Mouse (Mus musculus) thymus, postnatal 14 days (tissue): ENCODE data around the gene Rpl4.
"Not testable (repeated sequence)": the region's sequence is repeated elsewhere in the genome, so short reads cannot be mapped to it uniquely, and the experiment has no call there.

Experiments
- DNase-seq: peaks from one replicate; pipeline ENCODE4 v3.0.0; 2021

Rpl4 gene

DNA sequence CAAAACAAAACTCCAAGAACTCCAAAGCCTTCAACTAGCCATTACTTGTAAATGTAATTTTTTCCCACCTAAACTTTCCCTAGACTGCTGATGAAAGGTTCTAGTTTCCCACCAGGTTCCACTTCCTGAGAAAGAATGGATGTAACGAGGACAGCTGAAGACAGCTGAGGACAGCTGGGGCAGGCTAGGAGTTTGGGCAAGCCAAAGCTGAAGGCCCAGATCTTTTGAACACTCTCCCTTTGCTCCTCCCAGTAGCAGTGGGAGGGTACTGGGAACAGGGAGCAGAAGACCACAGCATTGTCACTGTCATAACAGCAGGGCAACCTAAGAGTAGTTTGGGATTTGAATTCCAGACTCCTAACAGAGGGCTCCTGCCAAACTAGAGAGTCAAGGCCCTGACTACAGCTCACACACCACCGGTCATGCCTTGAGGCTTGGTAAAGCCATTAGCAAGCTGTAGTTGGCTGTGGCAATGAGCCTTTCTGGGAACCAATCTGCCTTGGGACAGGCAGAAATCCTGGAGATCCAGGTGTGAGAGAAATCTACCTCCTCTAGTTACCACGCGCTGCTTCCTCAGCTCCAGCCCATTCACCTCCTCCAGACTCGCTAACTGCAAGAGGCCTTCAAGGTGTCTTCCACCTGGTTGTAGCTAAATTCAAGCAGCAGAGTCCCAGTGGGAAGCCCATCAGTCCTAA is 25.0 kb downstream of the Rpl4 start:
- no peak for DNase-seq

DNA sequence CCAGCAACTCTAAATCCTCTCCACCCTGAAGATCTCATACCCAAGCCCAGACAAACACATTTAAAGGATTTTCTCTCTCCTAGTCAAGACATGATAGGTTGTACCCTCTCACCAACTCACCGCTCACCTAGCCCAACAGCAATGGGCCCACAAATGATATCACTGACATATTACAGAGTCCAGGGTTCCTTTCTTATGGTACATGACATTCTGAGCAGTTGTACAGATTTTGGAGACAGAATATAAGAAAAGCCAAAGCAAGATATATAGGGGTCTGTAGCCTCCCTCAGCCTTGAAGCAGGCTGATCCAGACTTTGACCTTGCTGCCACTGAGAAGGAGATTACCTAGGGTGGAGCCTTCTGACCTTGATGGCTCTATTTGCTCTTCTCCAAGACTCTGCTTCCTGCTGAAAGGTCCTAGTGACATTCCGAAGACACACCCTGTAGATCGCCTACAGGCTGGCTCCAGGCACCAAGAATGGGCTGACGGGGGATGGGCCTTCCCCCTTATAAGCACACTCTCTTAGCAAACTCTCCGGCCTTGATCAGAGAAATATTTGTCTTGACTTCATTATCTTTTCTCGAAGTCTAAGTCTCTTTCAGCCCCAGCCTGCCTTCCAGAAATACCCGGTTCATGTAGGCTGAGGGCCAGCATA is 25.7 kb downstream of the Rpl4 start:
- DNase-seq: not testable (repeated sequence)

DNA sequence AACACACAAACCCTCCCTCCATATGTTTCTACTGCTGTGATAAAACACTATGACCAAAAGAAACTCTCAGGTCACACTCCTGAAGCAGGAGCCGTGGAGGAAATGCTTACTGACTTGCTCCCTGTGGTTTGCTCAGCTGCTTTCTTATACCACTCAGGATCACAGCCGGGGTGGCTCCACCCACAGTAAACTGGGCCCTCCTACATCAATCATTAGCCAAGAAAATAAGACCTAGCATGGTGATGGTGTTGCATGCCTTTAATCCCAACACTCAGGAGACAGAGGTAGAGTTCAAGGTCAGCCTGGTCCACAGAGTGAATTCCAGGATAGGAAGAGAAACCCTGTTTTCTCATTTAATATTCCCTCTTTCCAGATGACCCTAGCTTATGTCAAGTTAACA is 26.7 kb downstream of the Rpl4 start:
- DNase-seq: no peak

- DNase-seq: no peak
Measured at GRCm38 (mm10) chr9:64202331-64202730, 29.2 kb downstream of the Rpl4 start.

DNA sequence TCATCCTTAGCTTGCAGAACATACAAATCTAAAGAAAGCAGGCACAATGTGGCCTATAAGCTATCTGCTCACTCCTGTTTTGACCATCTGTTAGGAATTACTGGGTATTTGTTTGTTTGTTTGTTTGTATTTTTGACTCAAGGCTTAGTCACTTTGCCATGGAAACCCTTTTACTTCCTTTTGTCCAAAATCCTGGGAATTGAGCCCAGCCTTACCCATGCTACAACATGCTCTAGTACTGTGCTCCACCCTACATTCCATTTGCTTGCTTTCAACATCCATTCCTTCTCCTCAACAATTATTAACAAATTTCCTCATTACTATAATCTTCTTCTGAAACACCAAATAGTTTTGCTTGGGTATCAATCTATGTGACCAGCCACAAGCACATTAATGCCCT is 29.7 kb downstream of the Rpl4 start:
- DNase-seq: no peak

GRCm38 (mm10) chr9:64207509-64208084 is 34.4 kb downstream of the Rpl4 start:
- DNase-seq: no peak

- no peak for DNase-seq
Measured at GRCm38 (mm10) chr9:64214452-64214851, 41.3 kb downstream of the Rpl4 start.

DNA sequence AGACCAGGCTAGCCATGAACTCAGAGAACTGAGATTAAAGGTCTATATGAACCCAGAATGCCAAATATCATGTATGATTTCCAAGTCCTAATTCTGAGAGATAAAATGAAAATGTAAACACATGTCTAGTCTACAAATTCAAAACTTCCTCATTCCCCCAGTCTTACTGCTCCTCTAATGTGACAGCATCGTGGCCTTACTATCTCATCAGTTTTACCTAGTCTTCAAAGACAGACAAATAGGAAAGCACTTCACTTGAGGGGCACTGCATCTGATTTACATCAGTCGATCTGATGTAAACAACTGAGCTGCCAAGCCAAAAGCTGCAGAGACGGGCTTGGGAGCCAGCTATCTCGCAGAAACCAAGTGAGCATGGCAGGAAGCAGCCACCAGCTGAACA is 42.9 kb downstream of the Rpl4 start:
- no peak for DNase-seq

DNA sequence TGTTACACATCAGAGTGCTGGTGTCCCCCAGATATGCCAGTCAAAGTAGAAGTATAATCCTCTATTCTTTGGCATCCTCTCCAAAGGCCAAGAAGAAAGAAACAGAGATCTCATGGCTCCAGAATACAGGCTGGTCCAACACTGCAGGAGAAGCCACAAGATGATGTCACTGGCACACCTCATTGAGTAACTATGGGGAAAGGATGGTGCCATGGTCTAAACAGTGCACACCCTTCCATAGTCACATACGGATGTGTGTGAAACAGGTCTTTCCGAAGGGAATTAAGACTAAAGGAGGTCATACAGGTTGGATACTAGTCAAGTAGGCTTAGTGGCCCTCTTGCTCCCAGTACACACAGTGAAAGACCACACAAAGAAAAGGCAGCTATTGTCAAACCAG is 43.5 kb downstream of the Rpl4 start:
- no peak for DNase-seq

DNA sequence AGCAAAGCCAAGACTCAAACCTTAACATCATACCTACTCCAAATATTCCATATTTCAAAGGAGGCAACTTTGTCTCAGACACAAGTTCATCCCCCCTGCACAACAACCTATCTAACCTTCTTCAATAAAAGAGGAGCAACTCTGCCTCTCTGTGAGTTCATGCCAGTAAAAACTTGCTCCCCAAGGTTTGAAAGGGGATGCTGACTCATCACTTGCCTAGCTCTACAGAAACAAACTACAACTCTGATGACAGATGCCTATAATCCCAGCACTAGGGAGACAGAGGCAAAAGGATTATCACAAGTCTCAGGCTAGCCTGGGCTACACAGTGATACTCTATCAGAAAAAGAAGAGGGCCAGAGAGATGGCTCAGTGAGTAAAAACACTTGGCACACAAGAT is 44.7 kb downstream of the Rpl4 start:
- DNase-seq: no peak

- DNase-seq: no peak
Measured at GRCm38 (mm10) chr9:64219305-64219704, 46.1 kb downstream of the Rpl4 start.

DNA sequence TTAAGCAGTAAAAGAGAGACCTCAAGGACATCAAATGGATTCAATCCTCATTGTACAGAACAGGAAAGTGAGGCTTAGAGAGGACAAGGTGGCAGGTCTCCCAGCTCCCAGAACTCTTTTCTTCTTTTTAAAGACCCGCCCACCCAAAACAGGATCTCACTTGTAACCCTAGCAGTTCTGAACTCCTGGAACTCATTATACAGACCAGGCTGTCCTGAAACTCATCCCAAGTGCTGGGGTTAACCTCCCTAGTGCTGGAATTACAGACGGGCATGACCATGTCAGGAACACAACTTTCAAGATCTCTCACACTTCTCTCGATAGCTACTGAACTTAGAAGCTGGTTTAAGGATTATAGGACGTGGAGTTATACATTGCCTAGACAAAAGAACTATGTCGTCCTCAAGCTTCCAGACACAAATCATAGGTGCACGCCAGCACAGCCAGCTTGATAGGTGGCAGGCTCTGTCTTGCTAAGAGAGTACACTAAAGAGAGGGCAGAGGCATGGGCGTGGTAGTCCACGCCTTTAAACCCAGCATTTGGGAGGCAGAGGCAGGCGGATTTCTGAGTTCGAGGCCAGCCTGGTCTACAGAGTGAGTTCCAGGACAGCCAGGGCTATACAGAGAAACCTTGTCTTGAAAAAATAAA is 46.7 kb downstream of the Rpl4 start:
- DNase-seq: no peak

DNA sequence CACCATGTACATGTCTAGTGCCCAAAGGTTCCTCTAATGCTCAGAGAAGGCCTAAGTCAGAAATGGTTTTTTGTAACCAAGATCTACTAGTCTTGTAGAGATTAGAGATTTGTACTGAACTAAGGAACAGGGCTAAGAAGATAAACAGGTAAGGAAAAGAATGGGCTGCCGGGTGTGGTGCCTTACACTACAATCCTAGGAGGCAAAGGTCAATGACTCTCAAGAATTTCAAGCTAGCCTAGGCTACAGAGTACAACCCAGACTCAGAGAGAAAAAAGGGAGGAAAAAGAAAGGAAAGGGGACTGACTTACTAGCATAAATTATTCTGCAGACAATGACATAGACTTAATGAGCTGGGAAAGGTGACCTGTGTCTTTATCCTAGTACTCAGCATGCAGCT is 47.4 kb downstream of the Rpl4 start:
- no peak for DNase-seq

GRCm38 (mm10) chr9:64221480-64221879 is 48.3 kb downstream of the Rpl4 start:
- no peak for DNase-seq

GRCm38 (mm10) chr9:64222098-64222497 is 48.9 kb downstream of the Rpl4 start:
- no peak for DNase-seq

- DNase-seq: no peak
Measured at GRCm38 (mm10) chr9:64225805-64226204, 52.6 kb downstream of the Rpl4 start.

GRCm38 (mm10) chr9:64227736-64228135 is 54.6 kb downstream of the Rpl4 start:
- DNase-seq: peak; percentile 38
